ENCODE assay signal across 8 mouse cellular contexts in genomic region chr15:27715331-27715730, GRCm38 (mm10). TPM values are rescaled to one million over a fixed set of nuclear protein-coding genes. Genes with fewer than 3 reads are reported as not detected.
DNase-seq lines count a peak whose midpoint lies in the region; ATAC-seq and TF ChIP-seq lines count a peak whose summit lies in the region.
"Had no signal": no experiment of that assay in that cellular context is flagged by ENCODE, and none has a peak within 500 bp of the region (broad histone marks: within the 10 kb centered on the region; RNA-seq: fewer than 3 reads in every experiment).

No protein-coding gene starts in this region.

- no peak for TF ChIP-seq EP300 in stomach, postnatal 0 days (optimal IDR thresholded peaks at IDR 0.05)

- H3K27ac ChIP-seq in ES-E14 (ENCODE audit: insufficient read depth, low read depth, low read length, poor library complexity, severe bottlenecking), result no peak overlapping the region
- H3K27ac ChIP-seq in lung, embryonic 16.5 days (ENCODE audit: low read length), result no peak overlapping the region
- H3K27ac ChIP-seq in stomach, postnatal 0 days (replicated peaks), result no peak overlapping the region
- H3K27ac ChIP-seq: liver, embryonic 13.5 days had no signal

- no peaks in the 10 kb centered on the region for H3K9me3 ChIP-seq in ES-E14 (ENCODE audit: control insufficient read depth, insufficient read depth, low read depth, low read length)
- H3K9me3 ChIP-seq in lung, embryonic 16.5 days (ENCODE audit: control insufficient read depth, low read length), result no peaks in the 10 kb centered on the region
- H3K9me3 ChIP-seq in stomach, postnatal 0 days (ENCODE audit: control insufficient read depth, low read length), result no peaks in the 10 kb centered on the region
- H3K9me3 ChIP-seq: liver, embryonic 13.5 days had no signal

- peak; percentile 58; the same call in 1 of the 2 replicates for ATAC-seq in lung, embryonic 16.5 days (ENCODE audit: low read depth)
- ATAC-seq in stomach, postnatal 0 days (ENCODE audit: low FRiP score, low TSS enrichment), result 0 out of 2 replicates have a peak, but pooled peaks have one; percentile 67

- 29% methylated on average over 3 of the region's 3 CpGs for WGBS in lung, embryonic 16.5 days
- 37% methylated on average over 3 of the region's 3 CpGs for WGBS in stomach, postnatal 0 days

- no peaks in the 10 kb centered on the region for H3K27me3 ChIP-seq in lung, embryonic 16.5 days (ENCODE audit: control insufficient read depth, insufficient read depth, low read depth, low read length)
- H3K27me3 ChIP-seq in stomach, postnatal 0 days (ENCODE audit: control insufficient read depth, insufficient read depth, low read length), result no peaks in the 10 kb centered on the region
- H3K27me3 ChIP-seq: liver, embryonic 13.5 days had no signal

- H3K4me1 ChIP-seq in ES-E14 (ENCODE audit: control insufficient read depth in 2 of 2, insufficient read depth in 2 of 2, low read length in 2 of 2, poor library complexity in 1 of 2), result no peaks in the 10 kb centered on the region
- H3K4me1 ChIP-seq in lung, embryonic 16.5 days (replicated peaks; ENCODE audit: control insufficient read depth, insufficient read depth, low read length), result no peaks in the 10 kb centered on the region
- H3K4me1 ChIP-seq in stomach, postnatal 0 days (replicated peaks; ENCODE audit: control insufficient read depth, insufficient read depth), result no peaks in the 10 kb centered on the region
- H3K4me1 ChIP-seq: liver, embryonic 13.5 days had no signal

- TF ChIP-seq CTCF in stomach, postnatal 0 days (IDR thresholded peaks at IDR 0.05; ENCODE audit: low read depth), result peak; percentile 80

- no peak overlapping the region for H3K9ac ChIP-seq in ES-E14 (ENCODE audit: insufficient read depth, low read depth, low read length, poor library complexity, severe bottlenecking)
- H3K9ac ChIP-seq in lung, embryonic 16.5 days (ENCODE audit: low read length), result no peak overlapping the region
- H3K9ac ChIP-seq in stomach, postnatal 0 days (ENCODE audit: low read length), result no peak overlapping the region
- H3K9ac ChIP-seq: liver, embryonic 13.5 days had no signal

- H3K36me3 ChIP-seq in ES-E14 (ENCODE audit: control insufficient read depth, insufficient read depth, low read length, poor library complexity, severe bottlenecking), result no peaks in the 10 kb centered on the region
- H3K36me3 ChIP-seq in lung, embryonic 16.5 days (ENCODE audit: control insufficient read depth, insufficient read depth, low read length), result no peaks in the 10 kb centered on the region
- H3K36me3 ChIP-seq in stomach, postnatal 0 days (ENCODE audit: control insufficient read depth, insufficient read depth, low read length), result no peaks in the 10 kb centered on the region
- H3K36me3 ChIP-seq: liver, embryonic 13.5 days had no signal

- H3K4me2 ChIP-seq in lung, embryonic 16.5 days (ENCODE audit: low read depth, low read length), result no peak overlapping the region
- no peak overlapping the region for H3K4me2 ChIP-seq in stomach, postnatal 0 days (replicated peaks; ENCODE audit: low read depth)
- H3K4me2 ChIP-seq: liver, embryonic 13.5 days had no signal

- in situ Hi-C loops in ES-E14 (cut with MboI; ENCODE audit: low sequenced_read_pairs in 2 of 2, unreplicated experiment in 2 of 2), result no loop called here

- peak; percentile 52 to 67 for DNase-seq in left cerebral cortex, adult 18-20 months (ENCODE audit: low spot score in 2 of 2)
- DNase-seq in left cerebral cortex, adult 11 months (ENCODE audit: low spot score), result no peak
- peak; percentile 30 for DNase-seq in ES-E14 (ENCODE audit: low read depth, low spot score)
- peak; percentile 77 for DNase-seq in brain, adult 2 months (ENCODE audit: low read depth, low spot score)
- peak; percentile 82 for DNase-seq in induced T-regulatory cell, adult 2 months (ENCODE audit: low read depth)
- DNase-seq in stomach, postnatal 0 days (ENCODE audit: low spot score), result no peak
- DNase-seq: liver, embryonic 13.5 days had no signal

- H3K4me3 ChIP-seq in ES-E14 (ENCODE audit: insufficient read depth in 1 of 2, low read depth in 1 of 2, low read length in 2 of 2, poor library complexity in 1 of 2, severe bottlenecking in 1 of 2), result no peak overlapping the region
- no peak overlapping the region for H3K4me3 ChIP-seq in lung, embryonic 16.5 days (ENCODE audit: low read length)
- no peak overlapping the region for H3K4me3 ChIP-seq in stomach, postnatal 0 days (ENCODE audit: low read depth, low read length)
- H3K4me3 ChIP-seq: liver, embryonic 13.5 days had no signal

TF ChIP-seq in ES-E14, 5 proteins besides CTCF, POLR2A, EP300 and RAD21:
- TF ChIP-seq CHD2 (IDR thresholded peaks at IDR 0.05; ENCODE audit: low read depth, low read length) (no peak), ZC3H11A (IDR thresholded peaks at IDR 0.05; ENCODE audit: borderline replicate concordance, low read depth, low read length) (0 out of 2 replicates have a peak, but pooled peaks have one; percentile 24)

RNA-seq across cellular contexts. Expression of gene Otulinl, which starts 34.0 kb away (rescaled TPM):
- total RNA-seq in left cerebral cortex, adult 18-20 months (2021), result 10 to 100 TPM; 25.1 to 27.8 TPM
- 1.7 and 2.6 TPM in 2 replicates for total RNA-seq in ES-E14 (2012; rRNA removed)
- polyA plus RNA-seq in lung, embryonic 16.5 days (2015; fragmentation: Nextera tagmentation; extraction: Ambion mirVana), result 27.5 and 34.8 TPM in 2 replicates
- 14.6 and 15.2 TPM in 2 replicates for polyA plus RNA-seq in stomach, postnatal 0 days (2015; fragmentation: Nextera tagmentation; extraction: Ambion mirVana)

Comparison
In these comparisons a context has a peak if more than half of its experiments do, and no peak if none do; other contexts are left out.
1. DNase-seq: peak in left cerebral cortex, adult 18-20 months (2 of 2), ES-E14 (single experiment), brain, adult 2 months (single experiment) and induced T-regulatory cell, adult 2 months (single experiment); none in left cerebral cortex, adult 11 months (single experiment) and stomach, postnatal 0 days (single experiment).